Mouse (Mus musculus): ENCODE results near the gene Rai1. TPM values are rescaled to one million over a fixed set of nuclear protein-coding genes. Genes with fewer than 3 reads are reported as not detected.

Rai1 gene
- total RNA-seq, 2 experiments from 2014 or later = 35.2 to 42.3 TPM

- no peak for DNase-seq (ENCODE audit: low spot score in 2 of 2)
Observed at GRCm38 (mm10) chr11:60185396-60186231, 80.8 kb downstream of the Rai1 start.

DNA sequence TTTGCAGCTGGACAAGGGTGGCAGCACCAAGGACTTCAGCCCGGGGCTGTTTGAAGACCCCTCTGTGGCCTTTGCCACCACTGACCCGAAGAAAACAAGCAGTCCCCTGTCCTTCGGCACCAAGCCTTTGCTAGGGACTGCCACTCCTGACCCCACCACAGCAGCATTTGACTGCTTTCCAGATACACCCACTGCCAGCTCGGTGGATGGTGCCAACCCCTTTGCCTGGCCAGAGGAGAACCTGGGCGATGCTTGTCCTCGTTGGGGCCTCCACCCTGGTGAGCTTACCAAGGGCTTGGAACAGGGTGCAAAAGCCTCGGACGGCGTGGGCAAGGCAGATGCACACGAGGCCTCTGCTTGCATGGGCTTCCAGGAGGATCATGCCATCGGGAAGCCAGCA lies 82.3 kb downstream of the Rai1 start:
- DNase-seq (ENCODE audit: low spot score in 2 of 2) = no peak

GRCm38 (mm10) chr11:60188275-60188853 lies 83.6 kb downstream of the Rai1 start:
- DNase-seq (ENCODE audit: low spot score in 2 of 2) = no peak

DNA sequence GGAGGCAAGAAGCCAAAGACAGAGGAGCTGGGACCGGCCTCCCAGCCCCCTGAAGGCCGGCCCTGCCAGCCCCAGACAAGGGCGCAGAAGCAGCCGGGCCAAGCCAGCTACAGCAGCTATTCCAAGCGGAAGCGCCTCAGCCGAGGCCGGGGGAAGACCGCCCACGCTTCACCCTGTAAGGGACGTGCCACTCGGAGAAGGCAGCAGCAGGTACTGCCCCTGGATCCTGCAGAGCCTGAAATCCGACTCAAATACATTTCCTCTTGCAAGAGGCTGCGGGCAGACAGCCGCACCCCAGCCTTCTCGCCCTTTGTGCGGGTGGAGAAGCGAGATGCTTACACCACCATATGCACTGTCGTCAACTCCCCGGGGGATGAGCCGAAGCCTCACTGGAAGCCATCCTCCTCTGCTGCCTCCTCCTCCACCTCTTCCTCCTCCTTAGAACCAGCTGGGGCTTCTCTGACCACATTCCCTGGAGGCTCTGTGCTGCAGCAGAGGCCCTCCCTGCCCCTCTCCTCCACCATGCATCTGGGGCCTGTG lies 84.8 kb downstream of the Rai1 start:
- DNase-seq (ENCODE audit: low spot score in 2 of 2) = no peak

DNA sequence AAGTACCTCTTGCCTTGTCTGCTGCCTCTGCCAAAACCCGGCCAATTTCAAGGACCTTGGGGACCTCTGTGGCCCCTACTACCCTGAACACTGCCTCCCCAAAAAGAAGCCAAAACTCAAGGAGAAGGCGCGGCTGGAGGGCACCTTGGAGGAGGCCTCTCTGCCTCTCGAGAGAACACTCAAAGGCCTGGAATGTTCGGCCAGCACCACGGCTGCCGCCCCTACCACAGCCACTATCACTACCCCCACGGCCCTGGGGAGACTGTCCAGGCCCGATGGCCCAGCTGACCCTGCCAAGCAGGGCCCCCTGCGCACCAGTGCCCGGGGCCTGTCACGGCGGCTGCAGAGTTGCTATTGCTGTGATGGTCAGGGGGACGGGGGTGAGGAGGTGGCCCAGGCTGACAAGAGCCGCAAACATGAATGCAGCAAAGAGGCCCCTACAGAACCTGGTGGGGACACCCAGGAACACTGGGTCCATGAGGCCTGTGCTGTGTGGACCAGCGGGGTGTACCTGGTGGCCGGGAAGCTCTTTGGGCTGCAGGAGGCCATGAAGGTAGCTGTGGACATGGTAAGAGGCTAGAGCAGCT lies 85.3 kb downstream of the Rai1 start:
- DNase-seq (ENCODE audit: low spot score in 2 of 2) = no peak

- no peak for DNase-seq (ENCODE audit: low spot score in 2 of 2)
Observed at GRCm38 (mm10) chr11:60192534-60192933, 87.7 kb downstream of the Rai1 start.

DNA sequence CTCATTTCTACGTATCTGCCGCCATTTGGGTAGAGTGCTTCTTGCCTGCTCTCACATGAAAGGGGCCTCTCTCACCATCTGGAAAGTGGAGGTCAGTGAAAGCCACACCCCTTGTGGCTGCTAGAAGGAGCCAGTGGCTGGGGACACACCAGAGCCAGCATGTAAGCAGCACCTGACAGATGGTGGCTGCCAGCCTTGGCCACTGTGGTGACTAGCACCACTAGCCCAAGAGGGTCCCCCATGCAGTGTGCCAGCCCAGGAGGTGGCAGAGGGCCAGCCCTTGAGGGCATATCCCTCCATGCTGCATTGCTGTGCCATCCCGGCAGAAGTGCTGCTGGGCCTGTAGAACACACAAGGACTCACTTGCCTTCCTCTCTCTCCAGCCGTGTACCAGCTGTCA lies 88.7 kb downstream of the Rai1 start:
- no peak for DNase-seq (ENCODE audit: low spot score in 2 of 2)

DNA sequence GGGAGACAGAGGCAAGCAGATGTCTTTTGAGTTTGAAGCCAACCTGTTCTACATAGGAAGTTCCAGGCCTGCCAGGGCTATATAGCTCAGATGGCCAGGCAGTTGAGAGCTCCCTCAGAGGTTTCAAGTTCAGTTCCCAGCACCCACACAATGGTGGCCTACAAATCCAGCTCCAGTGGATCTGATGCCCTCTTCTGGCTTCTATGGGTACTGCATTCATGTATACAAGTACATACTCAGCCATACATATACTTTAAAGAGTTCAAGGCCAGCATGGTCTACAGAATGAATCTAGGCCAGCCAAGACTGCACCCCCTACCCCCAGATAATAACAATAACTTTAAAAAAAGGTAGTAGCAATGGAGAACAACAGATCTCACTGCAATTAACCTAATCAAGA lies 90.3 kb downstream of the Rai1 start:
- no peak for DNase-seq (ENCODE audit: low spot score in 2 of 2)

DNA sequence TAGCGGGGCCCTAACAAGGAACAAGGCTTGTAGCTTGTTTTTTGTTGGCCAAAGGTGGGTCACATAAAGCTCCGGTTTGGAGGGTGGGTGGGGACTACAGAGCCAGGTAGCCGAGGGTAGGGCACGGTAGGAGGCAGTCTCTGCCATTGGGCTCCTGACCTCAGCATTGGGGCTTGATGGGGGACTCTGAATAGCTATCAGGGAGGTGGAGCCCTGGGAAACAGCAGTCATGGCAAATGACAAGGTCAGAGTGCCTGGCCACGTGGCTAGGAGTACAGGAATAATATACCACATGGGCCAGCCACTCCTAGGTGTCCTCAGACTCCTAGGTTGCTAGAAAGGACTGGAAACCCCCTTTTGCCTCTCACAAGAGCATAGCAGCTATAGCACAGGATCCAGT lies 91.5 kb downstream of the Rai1 start:
- DNase-seq (ENCODE audit: low spot score in 2 of 2) = no peak

DNA sequence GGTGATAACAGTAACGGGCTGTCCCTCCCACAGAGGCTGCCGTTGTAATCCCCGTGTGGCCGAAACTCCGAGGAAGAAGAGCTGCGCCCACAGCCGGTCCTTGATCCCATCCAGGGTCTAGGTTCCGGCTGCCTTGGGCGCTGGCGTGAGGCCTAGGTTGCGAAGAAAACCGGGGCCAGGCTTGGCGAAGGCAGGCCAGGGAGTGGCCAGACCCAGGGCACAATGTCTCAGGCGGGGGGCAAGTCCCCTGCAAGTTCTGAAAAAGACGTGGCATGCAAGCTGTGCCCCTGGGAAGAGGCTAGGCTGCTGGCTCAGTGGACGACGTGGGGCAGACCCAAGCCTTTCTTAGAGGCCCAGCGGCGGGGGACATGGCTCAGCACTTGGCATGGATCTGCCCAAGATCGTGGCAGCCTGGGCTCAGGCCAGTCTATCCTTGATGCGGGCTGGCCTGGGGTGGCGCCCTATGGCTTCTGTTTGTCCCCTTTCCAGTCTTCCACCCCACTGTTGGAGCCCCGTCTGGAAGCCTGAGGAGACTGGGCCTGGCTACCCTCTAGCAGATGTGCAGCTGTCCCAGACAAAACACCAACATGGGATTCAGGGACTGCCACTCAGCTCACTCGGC lies 93.3 kb downstream of the Rai1 start:
- DNase-seq (ENCODE audit: low spot score in 2 of 2) = no peak

DNA sequence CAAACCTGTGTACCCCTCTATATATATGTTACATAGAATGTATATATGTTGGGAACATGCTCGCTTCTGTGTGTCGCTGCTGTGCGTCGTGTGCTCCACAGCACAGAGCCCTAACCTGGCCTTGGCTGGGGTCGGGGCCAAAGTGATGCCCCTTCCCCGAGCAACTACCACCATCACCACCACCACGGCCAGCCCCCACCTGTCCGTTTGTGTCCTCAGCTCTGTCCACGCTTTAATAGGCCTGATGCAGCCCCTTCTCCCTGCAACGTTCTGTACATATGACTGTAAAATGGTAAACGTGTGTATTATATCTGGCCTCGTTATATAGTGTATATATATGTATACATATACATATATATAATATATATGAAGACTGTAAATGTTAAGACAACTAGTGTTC lies 93.8 kb downstream of the Rai1 start:
- no peak for DNase-seq (ENCODE audit: low spot score in 2 of 2)

DNA sequence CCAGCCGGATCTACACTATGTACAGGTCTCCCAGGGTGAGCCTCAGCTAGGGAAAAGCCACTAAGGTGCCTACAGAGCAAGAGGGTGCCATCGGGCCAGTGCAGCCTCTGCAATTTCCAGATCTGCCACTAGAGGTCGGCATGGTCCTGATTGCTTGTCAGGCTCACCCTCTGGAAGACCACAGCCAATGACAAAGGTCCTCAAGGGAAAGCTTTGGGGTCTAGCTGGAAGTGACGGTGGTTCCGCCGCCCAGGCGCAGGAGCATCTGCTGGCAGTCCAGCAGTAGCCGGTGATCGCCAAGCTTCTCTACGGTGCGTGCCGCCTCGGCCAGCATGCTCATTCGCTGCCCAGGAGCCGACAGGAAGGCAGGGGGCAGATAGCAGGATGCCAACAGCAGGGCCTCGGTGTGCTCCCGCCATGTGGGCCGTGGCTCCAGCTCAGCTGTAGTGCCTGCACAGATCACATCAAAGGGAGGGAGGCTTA lies 94.9 kb downstream of the Rai1 start:
- peak; percentile 93 for DNase-seq (ENCODE audit: low spot score in 2 of 2)

DNA sequence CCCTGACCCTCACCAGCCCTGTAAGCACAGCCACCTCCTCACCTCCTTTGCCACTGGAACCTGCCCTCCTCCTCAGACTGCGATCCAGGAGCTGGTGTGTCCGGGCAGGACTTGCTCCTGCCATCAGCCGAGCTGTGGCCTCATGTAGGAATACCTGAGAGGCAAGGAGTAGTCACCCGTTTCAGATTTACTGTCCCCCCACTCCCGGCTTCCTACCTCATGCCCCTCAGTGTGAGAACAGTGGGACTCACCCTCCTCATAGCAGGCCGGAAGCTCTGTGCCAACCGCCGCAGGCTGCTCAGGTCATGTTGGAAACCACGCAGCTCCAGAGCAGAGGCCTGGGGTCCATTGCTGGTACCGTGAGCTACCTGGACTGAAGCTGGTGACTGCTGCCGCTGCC lies 95.6 kb downstream of the Rai1 start:
- no peak for DNase-seq (ENCODE audit: low spot score in 2 of 2)

- DNase-seq (ENCODE audit: low spot score in 2 of 2) = no peak
Observed at GRCm38 (mm10) chr11:60202710-60203638, 98.2 kb downstream of the Rai1 start.

DNA sequence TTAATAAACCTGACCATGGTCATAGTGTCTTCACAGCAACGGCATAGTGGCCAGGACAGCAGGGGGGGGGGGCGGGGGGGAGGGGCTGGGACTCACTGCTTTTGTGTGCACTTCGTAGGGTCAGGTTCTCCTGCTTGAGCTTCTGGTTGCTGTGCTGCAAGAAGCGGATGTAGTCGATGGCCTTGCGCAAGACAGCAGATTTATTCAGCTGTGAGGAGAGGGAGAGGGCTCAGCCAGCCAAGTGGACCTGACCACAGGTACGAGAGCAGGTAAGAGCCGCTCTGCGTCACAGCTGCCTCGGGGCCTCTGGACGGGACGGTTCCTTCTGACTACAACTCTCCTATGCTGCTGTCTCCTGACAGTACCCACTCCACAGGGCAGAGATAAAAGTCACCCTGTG lies 100.2 kb downstream of the Rai1 start:
- DNase-seq (ENCODE audit: low spot score in 2 of 2) = no peak

GRCm38 (mm10) chr11:60206207-60206606 lies 101.4 kb downstream of the Rai1 start:
- no peak for DNase-seq (ENCODE audit: low spot score in 2 of 2)

GRCm38 (mm10) chr11:60208201-60208600 lies 103.4 kb downstream of the Rai1 start:
- no peak for DNase-seq (ENCODE audit: low spot score in 2 of 2)

DNA sequence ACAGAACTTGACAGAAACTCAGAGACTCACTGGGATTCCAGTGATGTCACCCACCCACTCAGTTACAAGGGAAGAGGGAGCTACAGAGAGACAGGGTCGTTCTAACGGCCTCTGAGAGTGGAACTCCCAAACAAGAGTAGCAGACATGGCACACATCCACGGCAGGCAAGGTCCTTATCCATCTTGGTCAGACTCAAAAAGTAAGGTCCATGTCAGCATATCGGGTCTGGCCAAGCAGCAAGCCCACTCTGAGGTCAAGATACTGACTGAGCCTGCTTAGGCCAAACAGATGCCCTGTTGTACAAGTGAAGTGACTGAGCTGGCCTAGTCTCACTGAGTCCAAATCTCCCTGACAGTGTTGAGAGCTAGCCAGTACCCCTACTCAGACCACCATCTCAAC lies 103.9 kb downstream of the Rai1 start:
- no peak for DNase-seq (ENCODE audit: low spot score in 2 of 2)

- peak; percentile 72 to 77 for DNase-seq (ENCODE audit: low spot score in 2 of 2)
Observed at GRCm38 (mm10) chr11:60209217-60209932, 104.6 kb downstream of the Rai1 start.

- DNase-seq (ENCODE audit: low spot score in 2 of 2) = no peak
Observed at GRCm38 (mm10) chr11:60209933-60210249, 105.1 kb downstream of the Rai1 start.
